Comparison of ENCODE assay signal across 13 mouse cellular contexts in the genomic region with DNA sequence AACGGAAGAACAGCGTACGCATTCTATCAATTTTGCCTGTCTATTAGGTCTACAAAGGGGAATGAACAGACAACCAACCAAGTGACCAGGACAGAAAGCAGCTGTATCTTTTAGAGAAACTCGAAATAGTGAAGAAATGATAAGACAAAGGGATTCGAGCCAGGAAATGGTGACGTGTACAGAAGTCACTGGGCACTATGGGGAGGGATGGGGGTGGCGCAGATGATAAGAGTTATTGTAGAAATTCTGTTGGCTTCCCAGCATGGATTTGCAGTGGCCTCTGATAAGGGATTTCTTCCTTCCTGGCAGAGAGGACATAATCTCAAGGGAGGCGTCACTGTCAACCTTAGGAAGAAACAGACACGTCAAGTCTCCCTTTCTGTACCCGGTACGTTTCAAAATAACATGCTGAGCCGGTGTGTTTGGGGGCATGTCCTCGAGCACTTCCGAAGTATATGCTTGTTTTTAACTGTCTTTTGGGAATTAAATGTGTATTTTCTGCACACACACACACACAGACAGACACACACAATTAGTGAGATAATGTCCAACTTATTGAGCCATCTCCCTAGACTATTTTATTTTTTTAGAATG. TPM values are rescaled to one million over a fixed set of nuclear protein-coding genes. Genes with fewer than 3 reads are reported as not detected.
A peak's percentile ranks its signal among the peaks of the same experiment; 100 is the strongest.
DNase-seq lines count a peak whose midpoint lies in the region; ATAC-seq lines count a peak whose summit lies in the region.
"Had no signal": no experiment of that assay in that cellular context is flagged by ENCODE, and none has a peak within 500 bp of the region (broad histone marks: within the 10 kb centered on the region; RNA-seq: fewer than 3 reads in every experiment).

No protein-coding gene starts in this region.

- H3K4me3 ChIP-seq in midbrain, embryonic 11.5 days (ENCODE audit: low read depth, low read length) = no peak overlapping the region
- no peak overlapping the region for H3K4me3 ChIP-seq in midbrain, embryonic 15.5 days
- no peak overlapping the region for H3K4me3 ChIP-seq in liver, embryonic 11.5 days (ENCODE audit: low read depth, low read length)
- H3K4me3 ChIP-seq: forebrain, embryonic 12.5 days; megakaryocyte, embryonic 14.5 days had no signal

- no peaks in the 10 kb centered on the region for H3K36me3 ChIP-seq in midbrain, embryonic 11.5 days (ENCODE audit: control insufficient read depth, insufficient read depth, low read length)
- no peaks in the 10 kb centered on the region for H3K36me3 ChIP-seq in midbrain, embryonic 15.5 days (replicated peaks)
- no peaks in the 10 kb centered on the region for H3K36me3 ChIP-seq in liver, embryonic 11.5 days (ENCODE audit: control insufficient read depth, insufficient read depth, low read length)
- H3K36me3 ChIP-seq: forebrain, embryonic 12.5 days had no signal

- no peaks in the 10 kb centered on the region for H3K27me3 ChIP-seq in midbrain, embryonic 11.5 days (ENCODE audit: control insufficient read depth, insufficient read depth, low read length)
- no peaks in the 10 kb centered on the region for H3K27me3 ChIP-seq in midbrain, embryonic 15.5 days (replicated peaks)
- no peaks in the 10 kb centered on the region for H3K27me3 ChIP-seq in liver, embryonic 11.5 days (replicated peaks; ENCODE audit: control insufficient read depth, insufficient read depth, low read length)
- H3K27me3 ChIP-seq: forebrain, embryonic 12.5 days had no signal

- WGBS in midbrain, embryonic 11.5 days = 85% methylated on average over 14 of the region's 14 CpGs
- 70% methylated on average over 14 of the region's 14 CpGs for WGBS in midbrain, embryonic 15.5 days
- 30% methylated on average over 14 of the region's 14 CpGs for WGBS in liver, embryonic 11.5 days

- H3K4me1 ChIP-seq in midbrain, embryonic 11.5 days (ENCODE audit: control insufficient read depth, insufficient read depth, low read length) = no peaks in the 10 kb centered on the region
- no peaks in the 10 kb centered on the region for H3K4me1 ChIP-seq in midbrain, embryonic 15.5 days
- H3K4me1 ChIP-seq in liver, embryonic 11.5 days (replicated peaks; ENCODE audit: control insufficient read depth, insufficient read depth, low read length) = peaks cover 6% of the 10 kb centered on the region
- H3K4me1 ChIP-seq: forebrain, embryonic 12.5 days had no signal

- ATAC-seq in midbrain, embryonic 11.5 days (ENCODE audit: low FRiP score) = no peak
- no peak for ATAC-seq in midbrain, embryonic 15.5 days (replicated peaks)
- peak; percentile 70 for ATAC-seq in liver, embryonic 11.5 days (replicated peaks; ENCODE audit: low FRiP score)
- ATAC-seq in megakaryocyte-erythroid progenitor cell, adult 5-6 weeks (replicated peaks; ENCODE audit: low FRiP score, low TSS enrichment, poor library complexity, severe bottlenecking) = peak; percentile 94
- ATAC-seq: inflammation-experienced regulatory T-cells, adult 6 months had no signal

- H3K4me2 ChIP-seq in midbrain, embryonic 11.5 days = no peak overlapping the region
- H3K4me2 ChIP-seq in midbrain, embryonic 15.5 days = no peak overlapping the region
- peak overlapping the region; percentile 44 for H3K4me2 ChIP-seq in liver, embryonic 11.5 days
- H3K4me2 ChIP-seq: forebrain, embryonic 12.5 days had no signal

- no peaks in the 10 kb centered on the region for H3K9me3 ChIP-seq in midbrain, embryonic 11.5 days (ENCODE audit: control insufficient read depth, low read length)
- no peaks in the 10 kb centered on the region for H3K9me3 ChIP-seq in midbrain, embryonic 15.5 days
- no peaks in the 10 kb centered on the region for H3K9me3 ChIP-seq in liver, embryonic 11.5 days (ENCODE audit: control insufficient read depth, low read length)
- H3K9me3 ChIP-seq: forebrain, embryonic 12.5 days; megakaryocyte, embryonic 14.5 days had no signal

- peak; percentile 57 for DNase-seq in adrenal gland, adult 8-10 months
- DNase-seq in adrenal gland, postnatal 25 days = no peak
- peak; percentile 26 for DNase-seq in midbrain, embryonic 11.5 days (ENCODE audit: low spot score, missing footprints)
- DNase-seq in liver, embryonic 11.5 days (ENCODE audit: low spot score) = no peak
- DNase-seq in Muller cell, postnatal 12 days (ENCODE audit: inconsistent ontology term) = no peak
- DNase-seq in right cerebral cortex, postnatal 25 days = no peak
- DNase-seq: cerebellum, adult 11-12 months; thymus, adult 18-20 months had no signal

- no peak overlapping the region for H3K27ac ChIP-seq in midbrain, embryonic 11.5 days (ENCODE audit: low read depth, low read length)
- no peak overlapping the region for H3K27ac ChIP-seq in midbrain, embryonic 15.5 days
- no peak overlapping the region; the same call in 1 of the 2 replicates for H3K27ac ChIP-seq in liver, embryonic 11.5 days (ENCODE audit: low read depth, low read length)
- H3K27ac ChIP-seq: forebrain, embryonic 12.5 days had no signal

- no peak overlapping the region for H3K9ac ChIP-seq in midbrain, embryonic 11.5 days (ENCODE audit: low read length)
- no peak overlapping the region for H3K9ac ChIP-seq in midbrain, embryonic 15.5 days
- no peak overlapping the region for H3K9ac ChIP-seq in liver, embryonic 11.5 days (ENCODE audit: low read depth, low read length)
- H3K9ac ChIP-seq: forebrain, embryonic 12.5 days had no signal

RNA-seq across cellular contexts. Expression of a gene that starts 10.3 kb away (rescaled TPM):
- 100 to 1,000 TPM; 155 to 228 (median 174) TPM for total RNA-seq in adrenal gland, adult 8-10 months (2022)
- total RNA-seq in adrenal gland, postnatal 25 days (2021) = 188 and 197 TPM in 2 replicates
- 10.0 and 10.2 TPM in 2 replicates for polyA plus RNA-seq in midbrain, embryonic 11.5 days (2014; fragmentation: Nextera tagmentation; extraction: Ambion mirVana)
- 12.2 and 12.5 TPM in 2 replicates for polyA plus RNA-seq in midbrain, embryonic 15.5 days (2015; fragmentation: Nextera tagmentation; extraction: Ambion mirVana)
- 21.0 and 23.6 TPM in 2 replicates for polyA plus RNA-seq in liver, embryonic 11.5 days (2014; fragmentation: Nextera tagmentation; extraction: Ambion mirVana)
- 46.1 and 58.9 TPM in 2 replicates for total RNA-seq in megakaryocyte-erythroid progenitor cell, adult 5-6 weeks (2014; fragmentation: Nextera tagmentation)
- total RNA-seq in megakaryocyte-erythroid progenitor cell, adult 5-6 weeks (2017) = 78.3 and 96.8 TPM in 2 replicates

Comparison
In these comparisons a context has a peak if more than half of its experiments do, and no peak if none do; other contexts are left out.
1. DNase-seq: peak in adrenal gland, adult 8-10 months (single experiment) and midbrain, embryonic 11.5 days (single experiment); none in adrenal gland, postnatal 25 days (single experiment), liver, embryonic 11.5 days (single experiment), Muller cell, postnatal 12 days (single experiment) and right cerebral cortex, postnatal 25 days (single experiment).
2. ATAC-seq: peak in liver, embryonic 11.5 days (single experiment) and megakaryocyte-erythroid progenitor cell, adult 5-6 weeks (single experiment); none in midbrain, embryonic 11.5 days (single experiment) and midbrain, embryonic 15.5 days (single experiment).